Mouse (Mus musculus): ENCODE measurements around the gene Gm20721.
A peak's percentile ranks its signal among the peaks of the same experiment; 100 is the strongest.
"Not testable (repeated sequence)": the region's sequence is repeated elsewhere in the genome, so short reads cannot be mapped to it uniquely, and the experiment has no call there.

Gm20721 gene

DNA sequence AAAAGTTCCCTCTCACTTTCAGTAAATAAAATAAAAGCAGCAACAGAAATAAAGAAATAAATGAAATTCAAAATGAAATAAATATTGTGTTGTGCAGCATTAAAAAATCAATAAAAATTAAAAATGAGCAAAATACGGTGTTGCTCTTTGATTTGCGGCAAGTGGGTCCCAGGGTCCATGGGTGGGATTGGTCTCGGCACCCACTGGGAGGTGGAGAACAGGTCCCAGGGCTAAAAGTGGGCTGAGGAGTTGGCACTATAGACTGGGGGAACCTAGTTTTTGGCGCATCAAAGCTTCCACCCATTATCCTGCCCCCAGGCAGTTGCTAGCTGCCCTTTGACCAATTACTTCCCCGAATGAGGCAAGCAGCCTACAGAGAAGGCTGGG lies at the start of gene Gm20721:
Gene Gm20721 (minus strand): TSS at position 101 of the 387 bp plus-strand sequence.
- Histone ChIP-seq H3K27me3 (ENCODE audit: control insufficient read depth, insufficient read depth, low read length, poor library complexity, severe bottlenecking) (no peaks in the 10 kb centered on the region), H3K36me3 (ENCODE audit: control insufficient read depth, insufficient read depth, low read length, poor library complexity, severe bottlenecking) (peaks cover 25% of the 10 kb centered on the region)
- DNase-seq (ENCODE audit: low read depth, low spot score) = no peak

DNA sequence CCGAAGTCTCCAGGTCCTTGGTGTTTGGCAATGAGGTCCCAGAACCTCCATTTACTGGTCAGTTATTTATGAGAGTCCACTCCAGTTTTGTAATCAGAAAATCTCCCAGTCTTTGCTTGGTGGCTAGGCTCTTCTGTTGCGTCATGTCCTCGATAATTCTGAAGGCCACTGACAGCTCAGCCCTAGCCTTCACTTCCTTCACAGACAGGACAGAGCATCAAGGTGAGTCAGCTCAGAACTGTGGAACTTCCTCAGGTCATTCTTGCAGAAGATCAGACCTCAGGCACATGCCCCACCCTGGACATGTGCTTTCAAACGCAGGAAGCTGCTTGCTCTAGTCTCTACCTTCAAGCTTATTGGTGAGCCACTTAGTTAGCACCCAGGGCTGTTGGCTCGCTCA lies 46.9 kb upstream of the Gm20721 start:
- DNase-seq (ENCODE audit: low read depth, low spot score) = no peak
- H3K27me3 ChIP-seq (ENCODE audit: control insufficient read depth, insufficient read depth, low read length, poor library complexity, severe bottlenecking) = no peaks in the 10 kb centered on the region; the same call in 1 of the 2 replicates
- H3K36me3 ChIP-seq (ENCODE audit: control insufficient read depth, insufficient read depth, low read length, poor library complexity, severe bottlenecking) = no peaks in the 10 kb centered on the region

DNA sequence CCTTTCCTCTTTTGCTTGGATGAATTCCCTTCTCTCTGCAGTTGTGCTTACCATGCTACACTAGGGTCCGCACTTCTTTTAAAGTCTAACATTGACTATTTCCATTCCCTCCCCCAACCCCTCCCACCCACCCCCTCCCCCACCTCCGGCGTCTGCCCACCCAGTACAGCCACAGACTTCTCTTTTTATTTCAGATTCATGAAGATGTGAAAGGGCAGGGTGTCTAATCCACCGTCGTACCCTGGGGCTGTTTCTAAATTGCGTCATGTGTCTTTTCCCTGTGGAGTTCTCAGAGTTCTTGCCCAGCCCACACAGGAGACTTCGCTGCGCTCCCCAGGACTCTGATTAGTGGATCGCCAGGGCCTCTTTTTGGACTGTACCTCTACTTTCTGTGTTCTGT lies 46.0 kb upstream of the Gm20721 start:
- DNase-seq (ENCODE audit: low read depth, low spot score) = no peak
- Histone ChIP-seq H3K27me3 (ENCODE audit: control insufficient read depth, insufficient read depth, low read length, poor library complexity, severe bottlenecking) (no peaks in the 10 kb centered on the region; the same call in 1 of the 2 replicates), H3K36me3 (ENCODE audit: control insufficient read depth, insufficient read depth, low read length, poor library complexity, severe bottlenecking) (no peaks in the 10 kb centered on the region)

DNA sequence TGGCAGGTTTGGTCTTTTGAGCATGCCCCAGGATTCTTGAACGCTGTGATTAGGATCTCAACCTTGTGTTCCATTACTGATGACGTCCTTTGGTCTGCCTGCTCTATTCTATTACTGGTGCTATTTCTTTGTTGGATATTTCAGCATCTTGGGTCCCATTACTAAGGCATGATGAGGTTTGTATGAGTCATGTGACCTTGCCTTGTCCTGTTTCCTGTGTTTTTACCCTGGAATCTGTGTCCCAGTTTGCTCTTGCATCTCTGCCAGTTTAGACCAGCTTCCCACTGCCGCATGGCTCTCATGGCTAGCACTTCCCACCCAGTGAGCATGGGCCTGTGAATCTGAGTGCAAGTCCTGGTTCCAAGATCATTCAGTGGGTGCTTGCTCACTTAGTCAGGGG lies 45.4 kb upstream of the Gm20721 start:
- DNase-seq (ENCODE audit: low read depth, low spot score) = no peak
- Histone ChIP-seq H3K27me3 (ENCODE audit: control insufficient read depth, insufficient read depth, low read length, poor library complexity, severe bottlenecking) (no peaks in the 10 kb centered on the region; the same call in 1 of the 2 replicates), H3K36me3 (ENCODE audit: control insufficient read depth, insufficient read depth, low read length, poor library complexity, severe bottlenecking) (no peaks in the 10 kb centered on the region)

DNA sequence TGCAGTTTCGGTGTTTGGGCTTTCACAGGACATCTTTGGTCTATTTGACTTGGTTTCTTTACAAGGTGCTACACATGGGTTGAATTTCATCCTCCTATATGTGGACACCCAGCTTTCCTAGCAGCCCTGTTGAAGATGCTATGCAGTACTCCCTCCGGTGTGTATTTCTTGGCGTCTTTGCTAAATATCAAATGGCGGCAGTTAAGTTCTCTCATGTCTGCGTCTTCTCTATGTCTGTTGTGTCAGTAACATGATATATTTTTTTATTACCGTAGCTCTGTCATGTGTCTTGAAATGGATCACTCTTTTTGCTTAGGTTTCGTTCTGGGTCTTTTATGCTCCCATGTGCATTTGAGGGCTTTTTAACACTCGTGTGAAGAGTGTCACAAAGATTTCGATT lies 34.5 kb upstream of the Gm20721 start:
- no peaks in the 10 kb centered on the region for H3K36me3 ChIP-seq (ENCODE audit: control insufficient read depth, insufficient read depth, low read length, poor library complexity, severe bottlenecking)
- DNase-seq (ENCODE audit: low read depth, low spot score) = no peak

DNA sequence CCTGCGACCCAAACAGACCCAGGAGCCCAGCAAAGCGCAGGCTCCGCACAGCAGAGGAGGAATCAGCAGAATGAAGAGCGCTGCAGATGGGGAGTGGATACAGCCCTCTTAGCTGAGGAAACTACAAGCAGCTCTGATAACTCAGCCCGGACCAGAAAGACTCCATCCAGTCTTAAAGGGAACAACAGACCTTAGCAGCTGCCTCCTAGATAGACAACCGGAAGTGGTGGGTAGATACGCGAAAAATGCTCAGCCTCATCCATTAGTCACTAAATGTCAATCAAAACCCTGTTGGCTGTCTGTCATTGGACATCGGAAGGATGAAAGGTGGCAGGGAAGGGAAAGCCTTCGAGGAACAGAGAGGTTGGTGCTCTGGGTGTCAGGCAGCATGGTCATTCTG lies 20.1 kb upstream of the Gm20721 start:
- no peak for DNase-seq (ENCODE audit: low read depth, low spot score)
- H3K36me3 ChIP-seq (ENCODE audit: control insufficient read depth, insufficient read depth, low read length, poor library complexity, severe bottlenecking) = no peaks in the 10 kb centered on the region
- no peaks in the 10 kb centered on the region for H3K27me3 ChIP-seq (ENCODE audit: control insufficient read depth, insufficient read depth, low read length, poor library complexity, severe bottlenecking)

More for the DNA sequence above, 34.5 kb upstream of the Gm20721 start:
- H3K27me3 ChIP-seq (ENCODE audit: control insufficient read depth, insufficient read depth, low read length, poor library complexity, severe bottlenecking) = no peaks in the 10 kb centered on the region

DNA sequence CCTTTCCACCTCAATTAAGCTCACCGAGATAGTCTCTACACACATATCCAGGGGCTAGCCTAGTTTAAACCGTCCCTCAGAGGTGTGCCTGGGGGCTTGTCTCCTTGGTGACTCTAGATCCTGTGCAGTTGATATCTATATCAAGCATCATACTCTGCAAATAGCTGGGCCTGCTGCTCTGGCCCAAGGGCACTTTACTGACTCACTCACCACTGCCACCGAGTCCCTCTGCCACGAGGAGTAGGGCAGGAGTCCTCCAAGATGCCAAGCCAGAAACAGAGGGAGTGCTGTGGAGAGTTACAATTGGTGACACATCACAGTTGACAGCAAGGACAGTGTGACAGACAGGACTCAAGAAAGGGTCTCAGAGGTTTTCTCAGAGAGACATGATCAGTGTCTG lies 13.1 kb upstream of the Gm20721 start:
- Histone ChIP-seq H3K27me3 (ENCODE audit: control insufficient read depth, insufficient read depth, low read length, poor library complexity, severe bottlenecking) (no peaks in the 10 kb centered on the region), H3K36me3 (ENCODE audit: control insufficient read depth, insufficient read depth, low read length, poor library complexity, severe bottlenecking) (no peaks in the 10 kb centered on the region)
- no peak for DNase-seq (ENCODE audit: low read depth, low spot score)

DNA sequence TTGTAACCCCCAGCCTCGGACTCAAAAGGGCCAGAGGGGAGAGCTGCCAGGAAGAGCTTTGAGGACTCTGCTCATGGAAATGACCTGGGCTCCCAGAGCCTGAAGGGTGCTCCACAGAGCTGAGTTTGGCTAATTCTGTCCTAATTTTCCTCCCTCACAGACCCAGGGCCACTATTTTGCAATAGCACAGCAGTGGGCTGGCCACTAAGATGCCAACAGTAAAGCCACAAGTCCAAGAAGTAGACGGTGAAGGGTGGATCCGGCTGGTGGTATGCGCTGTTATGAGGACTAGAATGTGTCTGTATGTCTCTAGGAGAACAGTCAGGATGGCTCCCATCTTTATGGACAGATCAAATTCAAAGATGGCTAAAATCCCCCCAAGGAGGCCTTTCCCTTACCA lies 12.0 kb upstream of the Gm20721 start:
- no peak for DNase-seq (ENCODE audit: low read depth, low spot score)
- no peaks in the 10 kb centered on the region for H3K27me3 ChIP-seq (ENCODE audit: control insufficient read depth, insufficient read depth, low read length, poor library complexity, severe bottlenecking)
- H3K36me3 ChIP-seq (ENCODE audit: control insufficient read depth, insufficient read depth, low read length, poor library complexity, severe bottlenecking) = no peaks in the 10 kb centered on the region

DNA sequence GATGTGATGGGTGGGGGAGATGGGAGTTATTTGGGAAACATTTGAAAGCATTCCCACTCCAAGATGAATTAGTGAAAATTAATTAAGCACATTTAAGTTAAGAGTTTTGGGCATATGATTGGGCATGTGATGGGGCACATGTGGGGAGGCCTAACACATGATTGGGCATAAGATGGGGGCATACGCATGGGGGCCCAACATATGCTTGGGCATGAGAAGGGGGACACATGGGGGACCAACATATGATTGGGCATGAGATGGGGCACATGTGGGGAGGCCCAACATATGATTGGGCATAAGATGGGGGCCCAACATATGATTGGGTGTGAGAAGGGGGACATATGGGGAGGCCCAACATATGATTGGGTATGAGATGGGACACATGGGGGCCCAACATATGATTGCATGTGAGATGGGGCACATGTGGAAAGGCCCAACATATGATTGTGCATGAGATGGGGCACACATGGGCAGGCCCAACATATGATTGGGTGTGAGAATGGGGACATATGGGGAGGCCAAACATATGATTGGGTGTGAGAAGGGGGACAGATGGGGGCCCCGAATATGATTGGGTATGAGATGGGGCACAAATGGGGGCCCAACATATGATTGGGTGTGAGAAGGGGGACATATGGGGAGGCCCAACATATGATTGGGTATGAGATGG lies 622 bp upstream of the Gm20721 start:
- H3K36me3 ChIP-seq (ENCODE audit: control insufficient read depth, insufficient read depth, low read length, poor library complexity, severe bottlenecking) = peaks cover 22% of the 10 kb centered on the region
- DNase-seq (ENCODE audit: low read depth, low spot score); H3K27me3 ChIP-seq (ENCODE audit: control insufficient read depth, insufficient read depth, low read length, poor library complexity, severe bottlenecking): not testable (repeated sequence)

DNA sequence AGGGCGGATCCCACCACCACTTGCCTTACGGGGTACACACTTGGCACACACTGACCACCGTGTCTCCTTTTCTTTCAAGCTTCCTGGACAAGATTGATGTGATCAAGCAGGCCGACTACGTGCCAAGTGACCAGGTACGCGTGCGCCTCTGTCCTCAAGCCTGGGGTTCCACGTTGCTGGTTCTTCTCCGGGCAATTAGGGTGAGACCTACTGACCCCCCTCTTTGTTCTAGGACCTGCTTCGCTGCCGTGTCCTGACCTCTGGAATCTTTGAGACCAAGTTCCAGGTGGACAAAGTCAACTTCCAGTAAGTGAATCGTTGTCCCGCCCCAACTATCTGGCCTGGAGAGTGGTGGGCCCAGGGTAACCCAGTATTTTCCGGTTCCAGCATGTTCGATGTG lies 1.5 kb downstream of the Gm20721 start:
- H3K36me3 ChIP-seq (ENCODE audit: control insufficient read depth, insufficient read depth, low read length, poor library complexity, severe bottlenecking) = peaks cover 25% of the 10 kb centered on the region
- no peak for DNase-seq (ENCODE audit: low read depth, low spot score)
- H3K27me3 ChIP-seq (ENCODE audit: control insufficient read depth, insufficient read depth, low read length, poor library complexity, severe bottlenecking) = no peaks in the 10 kb centered on the region

DNA sequence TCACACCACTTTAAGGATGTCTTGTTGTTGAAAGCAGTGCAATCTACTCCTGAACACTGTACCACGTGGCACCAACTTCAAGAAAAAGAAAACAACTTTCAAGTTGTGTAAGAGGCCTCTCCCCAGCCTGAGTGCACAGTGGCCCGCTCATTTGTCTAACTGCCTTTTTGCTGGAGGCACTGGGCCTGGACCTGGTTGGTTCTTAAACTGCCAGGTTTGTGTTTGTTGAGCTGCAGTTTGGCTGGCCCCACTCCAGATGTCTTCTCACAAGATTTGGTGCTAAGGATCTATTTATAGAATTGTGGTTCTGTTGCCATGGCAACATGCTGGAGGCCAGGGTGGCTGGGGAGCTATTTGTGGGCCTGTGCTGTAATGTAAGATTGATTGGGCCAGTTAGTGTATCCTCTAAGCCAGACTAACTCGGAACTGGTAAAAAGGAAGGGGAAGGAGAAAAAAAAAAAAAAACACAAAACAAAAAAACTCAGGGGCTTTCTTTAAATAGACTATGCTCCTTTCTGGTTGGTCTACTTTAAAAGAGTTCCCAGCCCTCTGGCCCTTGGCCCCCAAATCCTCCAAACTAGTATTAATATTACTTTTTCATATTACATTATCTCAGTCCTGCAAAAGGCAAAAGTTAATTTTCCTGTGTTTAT lies 2.4 kb downstream of the Gm20721 start:
- peak; percentile 90 for DNase-seq (ENCODE audit: low read depth, low spot score)
- Histone ChIP-seq H3K36me3 (ENCODE audit: control insufficient read depth, insufficient read depth, low read length, poor library complexity, severe bottlenecking) (peaks cover 29% of the 10 kb centered on the region), H3K27me3 (ENCODE audit: control insufficient read depth, insufficient read depth, low read length, poor library complexity, severe bottlenecking) (no peaks in the 10 kb centered on the region)

DNA sequence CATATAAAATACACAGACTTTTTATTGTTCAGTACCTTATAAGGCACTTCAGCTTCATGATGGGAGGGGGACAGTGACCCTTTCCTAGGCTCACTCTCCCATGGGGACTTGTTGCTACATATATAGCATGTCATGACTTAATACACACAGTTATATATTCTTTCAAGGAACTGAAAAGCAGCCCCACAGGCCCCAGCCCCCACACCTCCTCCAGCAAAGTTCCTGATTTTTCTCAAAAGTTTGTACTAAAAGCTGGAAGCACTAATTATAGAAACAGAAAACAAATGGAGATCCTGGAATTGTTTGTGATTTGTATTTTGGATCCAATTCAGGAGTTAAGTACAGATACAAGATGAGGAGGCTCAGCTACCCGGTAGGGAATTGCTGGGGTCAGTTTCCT lies 2.9 kb downstream of the Gm20721 start:
- no peak for DNase-seq (ENCODE audit: low read depth, low spot score)
- H3K27me3 ChIP-seq (ENCODE audit: control insufficient read depth, insufficient read depth, low read length, poor library complexity, severe bottlenecking) = no peaks in the 10 kb centered on the region
- H3K36me3 ChIP-seq (ENCODE audit: control insufficient read depth, insufficient read depth, low read length, poor library complexity, severe bottlenecking) = peaks cover 29% of the 10 kb centered on the region

DNA sequence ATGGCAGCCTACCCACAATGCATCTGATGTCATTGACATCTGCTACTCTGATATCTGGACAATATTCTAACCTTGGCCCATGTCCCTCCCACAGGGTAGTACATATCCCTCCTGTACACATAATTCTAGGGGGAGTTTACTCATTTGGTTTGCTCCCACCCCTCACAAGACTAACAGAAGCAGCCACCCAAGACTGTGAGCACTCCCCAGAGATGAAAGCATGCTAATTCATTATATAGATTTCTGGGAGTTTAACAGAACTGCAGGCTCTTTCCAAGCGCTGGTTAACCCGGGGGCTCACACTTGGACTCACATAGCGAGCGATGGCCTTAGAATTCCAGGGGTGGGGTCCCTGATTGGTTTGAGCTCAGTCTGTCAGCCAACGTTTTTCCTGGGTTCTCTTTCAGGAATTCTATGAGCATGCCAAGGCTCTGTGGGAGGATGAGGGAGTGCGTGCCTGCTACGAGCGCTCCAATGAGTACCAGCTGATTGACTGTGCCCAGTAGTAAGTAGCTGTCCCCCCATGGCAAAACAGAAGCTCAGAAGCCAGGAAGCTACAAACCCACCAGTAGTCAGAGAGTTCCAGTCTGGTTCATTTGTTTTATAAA lies 3.6 kb downstream of the Gm20721 start:
- DNase-seq (ENCODE audit: low read depth, low spot score) = no peak
- Histone ChIP-seq H3K27me3 (ENCODE audit: control insufficient read depth, insufficient read depth, low read length, poor library complexity, severe bottlenecking) (no peaks in the 10 kb centered on the region), H3K36me3 (ENCODE audit: control insufficient read depth, insufficient read depth, low read length, poor library complexity, severe bottlenecking) (peaks cover 29% of the 10 kb centered on the region)

DNA sequence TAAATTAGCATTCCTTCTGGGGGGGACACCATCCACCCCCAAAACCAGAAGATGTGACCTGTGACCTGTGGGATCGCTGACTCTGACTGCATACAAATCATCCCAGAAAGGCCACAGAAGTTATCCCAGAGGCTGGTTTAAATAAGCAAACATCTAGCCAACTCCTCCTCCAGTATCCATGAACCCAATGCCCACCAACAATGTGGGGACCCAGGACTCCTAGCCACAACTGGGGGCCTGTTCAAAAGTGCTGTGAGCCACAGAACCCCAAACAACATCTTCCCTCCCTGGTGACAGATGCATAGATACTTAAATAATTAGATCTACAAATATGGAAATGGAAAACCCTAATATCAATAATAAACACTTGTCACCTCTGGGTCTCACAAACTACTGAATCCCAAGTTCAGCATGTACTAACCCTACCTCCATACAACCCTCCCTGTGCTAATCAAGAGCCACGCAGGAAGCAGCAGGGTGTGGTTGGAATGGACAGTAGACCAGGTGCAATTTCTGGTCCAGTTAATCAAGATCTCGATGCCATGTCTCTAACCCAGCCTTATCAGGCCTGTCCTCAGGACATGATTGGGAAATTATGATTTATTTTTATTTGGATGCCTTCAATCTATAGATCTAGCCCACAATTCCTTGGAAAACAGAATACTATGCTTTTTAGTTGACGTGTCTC lies 5.5 kb downstream of the Gm20721 start:
- H3K27me3 ChIP-seq (ENCODE audit: control insufficient read depth, insufficient read depth, low read length, poor library complexity, severe bottlenecking) = no peaks in the 10 kb centered on the region
- no peak for DNase-seq (ENCODE audit: low read depth, low spot score)
- peaks cover 25% of the 10 kb centered on the region for H3K36me3 ChIP-seq (ENCODE audit: control insufficient read depth, insufficient read depth, low read length, poor library complexity, severe bottlenecking)

Measured in splenic B cell, adult 2 months (primary cell).